8 mouse cellular contexts compared by ENCODE assay signal in genomic region chr14:27115275-27115660, GRCm38 (mm10). TPM values are rescaled to one million over a fixed set of nuclear protein-coding genes. Genes with fewer than 3 reads are reported as not detected.
A peak's percentile ranks its signal among the peaks of the same experiment; 100 is the strongest.
DNase-seq lines count a peak whose midpoint lies in the region; ATAC-seq lines count a peak whose summit lies in the region.

No protein-coding gene starts in this region.

- no peak for ATAC-seq in megakaryocyte-erythroid progenitor cell, adult 5-6 weeks (replicated peaks; ENCODE audit: low FRiP score, low TSS enrichment, poor library complexity, severe bottlenecking)

- DNase-seq in heart, adult 11 months: peak; percentile 97
- DNase-seq in heart, postnatal 4 days: no peak
- peak; percentile 66 to 71 for DNase-seq in heart, adult 18-20 months
- DNase-seq in kidney, adult 18-20 months: peak; percentile 58
- peak; percentile 12 for DNase-seq in lung, postnatal 36 days
- DNase-seq in left cerebral cortex, postnatal 25 days (ENCODE audit: low spot score in 2 of 2): no peak
- DNase-seq in layer of hippocampus, adult 18-20 months (ENCODE audit: low spot score in 2 of 2): no peak

- intact Hi-C loops in left cerebral cortex, postnatal 25 days (cut with DNase I): no loop called here

RNA-seq across cellular contexts. Expression of gene Arhgef3, which starts 0.6 kb away (rescaled TPM):
- total RNA-seq in heart, postnatal 4 days (2021): 10 to 100 TPM; 30.5 to 31.9 TPM
- 10 to 100 TPM; 24.5 to 26.1 TPM for total RNA-seq in heart, adult 18-20 months (2021)
- total RNA-seq in megakaryocyte-erythroid progenitor cell, adult 5-6 weeks (2014; fragmentation: Nextera tagmentation): 3.2 and 4.5 TPM in 2 replicates
- total RNA-seq in megakaryocyte-erythroid progenitor cell, adult 5-6 weeks (2017): 4.4 and 6.7 TPM in 2 replicates
- total RNA-seq in left cerebral cortex, postnatal 25 days (2021): 10 to 100 TPM; 61.9 to 62.2 TPM
- 10 to 100 TPM; 84.2 to 92.7 TPM for total RNA-seq in layer of hippocampus, adult 18-20 months (2021)

Comparison
In these comparisons a context has a peak if more than half of its experiments do, and no peak if none do; other contexts are left out.
1. DNase-seq: peak in heart, adult 11 months (single experiment), heart, adult 18-20 months (2 of 2), kidney, adult 18-20 months (single experiment) and lung, postnatal 36 days (single experiment); none in heart, postnatal 4 days (single experiment), left cerebral cortex, postnatal 25 days (0 of 2) and layer of hippocampus, adult 18-20 months (0 of 2).